Mouse (Mus musculus) mesoderm, embryonic 11.5 days (tissue): Measurements from ENCODE around the gene Olfr1101.

Experiments used
- DNase-seq: peaks from one replicate; pipeline ENCODE4 v3.0.0-alpha.2; 2012; ENCODE audit warnings: low read depth, low spot score

Gene Olfr1101

DNA sequence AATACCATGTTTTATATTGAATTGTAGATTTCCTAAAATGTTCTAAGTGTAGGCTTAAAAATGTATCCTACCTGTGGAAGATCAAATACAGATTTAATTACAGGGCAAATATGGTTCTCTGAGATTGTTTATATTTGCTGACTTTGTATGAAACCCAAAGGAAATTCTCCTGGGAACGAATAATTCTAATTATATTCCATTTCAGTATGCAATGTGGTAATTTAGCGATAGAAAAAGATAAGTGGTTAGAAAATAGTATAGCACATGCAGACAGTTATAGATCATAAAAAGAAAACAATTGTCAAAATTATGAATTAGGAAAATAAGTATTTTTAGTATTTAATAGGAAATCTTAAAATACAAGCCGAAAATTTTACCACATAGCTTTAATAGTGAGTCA, at the start of gene Olfr1101:
TSS of gene Olfr1101 (minus strand) at position 101 of the 400 bp plus-strand sequence.
- no peak for DNase-seq

DNA sequence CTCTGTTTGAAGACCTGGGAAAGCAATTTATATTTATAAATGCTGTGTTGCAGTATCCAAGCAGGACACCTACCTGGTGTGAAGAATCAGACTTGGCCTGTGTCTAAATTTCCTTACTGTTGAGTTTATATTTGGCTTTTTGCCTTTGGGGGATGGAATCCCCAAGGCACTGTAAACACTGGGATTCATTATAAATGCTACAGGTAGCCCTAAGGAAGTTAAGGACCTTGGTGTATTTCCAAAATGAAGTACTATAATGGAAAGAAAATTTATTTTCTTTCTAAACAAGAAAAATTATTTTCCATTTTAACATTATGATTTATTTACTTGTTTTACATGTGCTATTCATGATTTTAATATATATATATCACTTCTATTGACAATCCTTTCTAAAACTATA, 45.4 kb upstream of the Olfr1101 start, which contains the start of gene Olfr1105:
TSS of gene Olfr1105 (minus strand) at position 101 of the 400 bp plus-strand sequence.
- no peak for DNase-seq

DNA sequence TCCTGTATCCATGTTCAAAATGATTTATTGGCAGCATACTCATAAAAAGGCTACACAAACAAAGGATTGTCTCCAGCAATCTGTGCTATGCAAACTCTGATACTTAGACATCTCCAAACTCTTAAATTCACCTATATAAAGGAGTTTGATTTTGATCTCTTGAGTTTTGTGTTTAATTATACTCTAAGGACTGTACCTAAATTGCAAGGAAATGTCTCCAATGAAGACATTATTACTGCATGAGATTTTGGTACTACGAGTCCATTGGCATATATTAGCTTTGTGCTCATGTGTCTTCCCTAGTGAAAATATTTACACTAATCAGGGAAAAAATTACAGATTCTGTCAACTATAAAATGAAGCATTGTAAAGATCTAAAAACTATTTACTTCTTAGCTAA, 36.0 kb upstream of the Olfr1101 start, which contains the start of gene Olfr1104:
TSS of gene Olfr1104 (minus strand) at position 101 of the 400 bp plus-strand sequence.
- DNase-seq, result no peak

DNA sequence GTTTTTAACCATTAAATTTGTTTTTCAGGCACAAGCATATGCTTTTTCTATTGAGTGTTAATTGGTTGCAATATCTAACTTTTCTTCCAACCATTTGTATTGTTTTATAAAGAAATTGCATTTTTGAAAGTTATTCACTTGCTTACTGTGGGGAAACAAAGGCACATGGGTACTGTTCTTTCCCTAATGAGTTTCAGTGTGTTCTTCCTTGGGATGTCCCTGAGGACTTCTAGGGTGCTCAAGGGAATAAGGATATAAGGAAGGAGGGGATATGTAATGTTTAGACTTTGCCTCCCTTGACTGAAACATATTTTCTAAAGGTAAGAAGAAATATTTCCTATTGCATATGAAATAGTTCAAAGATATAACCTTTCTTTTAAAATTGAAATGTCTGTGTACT, 7.1 kb upstream of the Olfr1101 start, which contains the start of gene Olfr1102:
TSS of gene Olfr1102 (plus strand) at position 301 of the 400 bp plus-strand sequence.
- no peak for DNase-seq

DNA sequence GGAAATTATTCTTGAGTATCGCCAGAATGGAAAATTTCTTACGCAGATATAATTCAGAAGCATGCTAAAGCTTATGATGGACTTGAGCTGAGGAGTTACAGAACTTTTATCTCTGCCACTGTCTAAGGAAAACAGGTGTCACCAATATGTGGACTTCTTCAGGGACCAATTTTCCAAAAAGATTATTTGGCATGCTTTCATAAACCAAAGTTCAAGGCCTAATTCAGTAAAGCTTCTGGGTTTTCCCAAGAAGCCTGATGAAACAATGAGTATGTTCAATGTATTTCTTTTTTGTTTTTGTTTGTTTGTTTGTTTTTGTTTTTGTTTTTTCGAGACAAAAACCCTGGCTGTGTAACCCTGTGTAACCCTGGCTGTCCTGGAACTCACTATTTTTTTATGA, 11.2 kb downstream of the Olfr1101 start, which contains the start of gene Olfr1100:
TSS of gene Olfr1100 (minus strand) at position 101 of the 400 bp plus-strand sequence.
- DNase-seq, result no peak

DNA sequence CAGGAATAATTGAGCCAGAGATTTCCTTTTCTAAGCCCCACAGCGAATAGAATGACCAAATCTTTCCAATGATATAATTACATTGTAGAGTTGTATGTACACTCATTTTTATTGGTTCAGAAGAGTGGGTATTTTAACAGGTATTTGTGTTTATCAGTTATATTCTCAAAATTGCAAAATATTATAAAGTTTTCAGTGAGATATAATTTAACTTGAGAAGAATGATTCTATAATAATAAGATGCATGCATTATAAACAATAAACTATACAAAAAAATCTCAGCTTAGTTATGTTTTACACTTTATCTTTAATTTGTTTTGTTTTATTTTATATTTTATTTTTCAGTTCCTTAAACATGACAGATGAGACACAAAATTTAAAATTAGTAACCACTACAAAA, 30.4 kb downstream of the Olfr1101 start, which contains the start of gene Olfr1099:
TSS of gene Olfr1099 (minus strand) at position 101 of the 400 bp plus-strand sequence.
- no peak for DNase-seq
